Mouse (Mus musculus) myocyte (in vitro differentiated cells): ENCODE results near the gene Ube2l6.

Experiments
- CEBPB ChIP-seq: IDR thresholded peaks from 2 replicates; pipeline ENCODE4 v1.6.1; 2011; ENCODE audit warnings: mild to moderate bottlenecking, moderate library complexity; ENCODE audit not compliant: poor library complexity, insufficient read depth, severe bottlenecking
- E2F4 ChIP-seq: IDR thresholded peaks from one replicate; pipeline ENCODE4 v1.6.1; 2011; ENCODE audit warnings: mild to moderate bottlenecking, control low read depth, moderate library complexity; ENCODE audit not compliant: insufficient read depth
- MAX ChIP-seq: IDR thresholded peaks from one replicate; pipeline ENCODE4 v1.6.1; 2011; ENCODE audit warnings: low read depth, mild to moderate bottlenecking, control low read depth
- MYOD1 ChIP-seq, 3 experiments: IDR thresholded peaks; one replicate each; pipeline ENCODE4 v1.6.1; 2011; ENCODE audit warnings: control low read depth in 2 of 3, low read depth in 2 of 3, mild to moderate bottlenecking in 2 of 3, moderate library complexity in 1 of 3; ENCODE audit not compliant: insufficient read length in 2 of 3, control insufficient read depth in 1 of 3
- MYOG ChIP-seq, 3 experiments: IDR thresholded peaks; one replicate each; pipeline ENCODE4 v1.6.1; 2011; ENCODE audit warnings: control low read depth in 2 of 3, low read depth in 2 of 3, mild to moderate bottlenecking in 2 of 3; ENCODE audit not compliant: insufficient read length in 2 of 3, control insufficient read depth in 1 of 3, insufficient read depth in 1 of 3
- POLR2A ChIP-seq: IDR thresholded peaks from one replicate; pipeline ENCODE4 v1.6.1; 2011; ENCODE audit warnings: low read depth, mild to moderate bottlenecking, control low read depth, moderate library complexity; ENCODE audit not compliant: insufficient read length
- POLR2AphosphoS2 ChIP-seq: IDR thresholded peaks from one replicate; pipeline ENCODE4 v1.6.1; 2011; ENCODE audit warnings: low read depth, control low read depth; ENCODE audit not compliant: insufficient read length
- REST ChIP-seq: IDR thresholded peaks from one replicate; pipeline ENCODE4 v1.6.1; 2011; ENCODE audit warnings: mild to moderate bottlenecking, control low read depth, moderate library complexity; ENCODE audit not compliant: insufficient read depth, insufficient read length
- TCF12 ChIP-seq: IDR thresholded peaks from one replicate; pipeline ENCODE4 v1.6.1; 2011; ENCODE audit warnings: mild to moderate bottlenecking, control low read depth; ENCODE audit not compliant: poor library complexity, insufficient read depth, severe bottlenecking
- USF1 ChIP-seq: IDR thresholded peaks from one replicate; pipeline ENCODE4 v1.6.1; 2011; ENCODE audit warnings: low read depth, mild to moderate bottlenecking, control low read depth, moderate library complexity

DNA sequence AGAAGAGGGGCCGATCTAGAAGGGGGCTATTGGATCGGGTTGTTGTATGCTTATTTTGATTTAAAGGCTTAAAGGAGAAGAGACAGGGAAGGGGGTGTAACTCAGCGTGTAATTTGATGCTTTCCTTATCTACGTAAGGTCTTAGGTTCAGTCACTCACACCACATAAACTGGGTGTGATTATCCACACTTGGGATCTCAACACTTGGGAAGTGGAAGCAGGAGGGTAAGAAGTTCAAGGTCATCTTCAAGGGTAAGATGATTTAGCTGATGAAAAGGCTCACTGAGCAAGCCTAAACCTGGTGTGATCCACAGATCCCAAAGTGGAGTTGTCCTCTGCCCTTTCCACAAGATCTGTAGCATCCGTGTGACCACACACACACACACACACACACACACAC is 7.9 kb downstream of the Ube2l6 start:
- TF ChIP-seq CEBPB (no peak), POLR2A (no peak), MYOD1 (IDR thresholded peaks at IDR 0.05; ENCODE audit: control insufficient read depth in 1 of 3, insufficient read length in 2 of 3, low read depth in 2 of 3) (no peak), E2F4 (no peak), MAX (no peak), USF1 (no peak), REST (no peak), TCF12 (no peak), MYOG (IDR thresholded peaks at IDR 0.05; ENCODE audit: control insufficient read depth in 1 of 3, insufficient read depth in 1 of 3, insufficient read length in 2 of 3, low read depth in 2 of 3) (no peak), POLR2AphosphoS2 (no peak)
